Comparison of ENCODE assay signal across 12 mouse cellular contexts in the genomic region with DNA sequence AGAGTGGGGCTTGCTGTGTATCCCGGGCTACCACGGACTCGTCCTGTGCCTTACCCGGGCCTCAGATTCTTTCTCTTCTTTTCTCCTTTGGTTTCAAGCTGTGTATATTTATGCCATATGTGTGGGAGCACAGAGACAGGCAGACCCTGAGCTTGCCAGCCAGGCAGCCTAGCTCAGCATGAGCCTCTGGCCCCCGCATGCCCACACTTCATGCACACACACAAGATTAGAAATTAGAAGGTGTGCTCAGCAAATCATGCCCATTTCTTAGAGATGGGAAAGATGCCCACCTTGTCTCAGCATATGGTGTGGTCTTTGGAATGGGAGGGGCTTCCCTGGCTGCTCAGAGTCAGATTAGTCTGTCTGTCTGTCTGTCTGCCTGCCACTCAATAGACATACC. TPM values are rescaled to one million over a fixed set of nuclear protein-coding genes. Genes with fewer than 3 reads are reported as not detected.
DNase-seq lines count a peak whose midpoint lies in the region; ATAC-seq lines count a peak whose summit lies in the region.
"Had no signal": no experiment of that assay in that cellular context is flagged by ENCODE, and none has a peak within 500 bp of the region (broad histone marks: within the 10 kb centered on the region; RNA-seq: fewer than 3 reads in every experiment).

No protein-coding gene starts in this region.

- H3K4me1 ChIP-seq in forebrain, embryonic 16.5 days (replicated peaks; ENCODE audit: control insufficient read depth, insufficient read depth, low read length): peaks cover 13% of the 10 kb centered on the region
- H3K4me1 ChIP-seq in limb, embryonic 13.5 days: peaks cover 41% of the 10 kb centered on the region

- no peak overlapping the region for H3K4me2 ChIP-seq in forebrain, embryonic 16.5 days (ENCODE audit: low read length)
- no peak overlapping the region for H3K4me2 ChIP-seq in limb, embryonic 13.5 days (replicated peaks)

- H3K27ac ChIP-seq in forebrain, embryonic 16.5 days (ENCODE audit: low read length): peak overlapping the region; percentile 69
- peak overlapping the region; percentile 33; the same call in 1 of the 2 replicates for H3K27ac ChIP-seq in limb, embryonic 13.5 days
- H3K27ac ChIP-seq: kidney, postnatal 0 days had no signal

- ATAC-seq in forebrain, embryonic 16.5 days: peak; percentile 55; the same call in 1 of the 2 replicates
- no peak for ATAC-seq in limb, embryonic 13.5 days (ENCODE audit: low FRiP score, low read depth)

- DNase-seq in layer of hippocampus, adult 11-12 months (ENCODE audit: low spot score): peak; percentile 65
- DNase-seq in layer of hippocampus, postnatal 25 days (ENCODE audit: extremely low spot score in 1 of 2, low spot score in 1 of 2): no peak
- DNase-seq in layer of hippocampus, adult 8-10 months (ENCODE audit: low spot score in 2 of 2): peak; percentile 55 to 62
- DNase-seq in heart, postnatal 4 days: no peak
- no peak for DNase-seq in spleen, postnatal 14 days (ENCODE audit: low spot score in 2 of 2)
- DNase-seq: adrenal gland, adult 8-10 months; lung, adult 2 months; thymus, adult 18-20 months had no signal

- 61% methylated on average over 5 of the region's 5 CpGs for WGBS in forebrain, embryonic 16.5 days
- 83% methylated on average over 5 of the region's 5 CpGs for WGBS in limb, embryonic 13.5 days

- no peaks in the 10 kb centered on the region for H3K27me3 ChIP-seq in forebrain, embryonic 16.5 days (replicated peaks; ENCODE audit: control insufficient read depth, insufficient read depth, low read length)
- H3K27me3 ChIP-seq in limb, embryonic 13.5 days: no peaks in the 10 kb centered on the region

- H3K4me3 ChIP-seq in forebrain, embryonic 16.5 days (replicated peaks; ENCODE audit: low read length): no peak overlapping the region
- H3K4me3 ChIP-seq in limb, embryonic 13.5 days: no peak overlapping the region
- H3K4me3 ChIP-seq: erythroblast, embryonic 14.5 days had no signal

- peaks cover 11% of the 10 kb centered on the region for H3K36me3 ChIP-seq in forebrain, embryonic 16.5 days (ENCODE audit: control insufficient read depth, insufficient read depth)
- H3K36me3 ChIP-seq in limb, embryonic 13.5 days: peaks cover 41% of the 10 kb centered on the region

- H3K9me3 ChIP-seq in forebrain, embryonic 16.5 days (ENCODE audit: control insufficient read depth, low read length): no peaks in the 10 kb centered on the region
- H3K9me3 ChIP-seq in limb, embryonic 13.5 days: 0 out of 2 replicates have a peak, but pooled peaks cover 3% of the 10 kb centered on the region

- H3K9ac ChIP-seq in forebrain, embryonic 16.5 days (replicated peaks; ENCODE audit: low read depth, low read length): no peak overlapping the region
- H3K9ac ChIP-seq in limb, embryonic 13.5 days: no peak overlapping the region

RNA-seq across cellular contexts. Expression of a gene that starts 29.7 kb away (rescaled TPM):
- total RNA-seq in layer of hippocampus, postnatal 25 days (2021): 10 to 100 TPM; 18.6 to 24.1 TPM
- 14.8 and 16.9 TPM in 2 replicates for polyA plus RNA-seq in forebrain, embryonic 16.5 days (2015; fragmentation: Nextera tagmentation; extraction: Ambion mirVana)
- total RNA-seq in layer of hippocampus, adult 8-10 months (2022): 10 to 100 TPM; 22.8 to 30.2 (median 26.2) TPM
- polyA plus RNA-seq in limb, embryonic 13.5 days (2015; fragmentation: Nextera tagmentation; extraction: Ambion mirVana): 7.9 and 8.1 TPM in 2 replicates
- 1 to 10 TPM; 6.0 to 8.2 TPM for total RNA-seq in heart, postnatal 4 days (2021)

RNA-seq across cellular contexts. Expression of a gene that starts 32.8 kb away (rescaled TPM):
- total RNA-seq in layer of hippocampus, postnatal 25 days (2021): 10 to 100 TPM; 40.6 to 45.7 TPM
- polyA plus RNA-seq in forebrain, embryonic 16.5 days (2015; fragmentation: Nextera tagmentation; extraction: Ambion mirVana): 4.1 and 4.6 TPM in 2 replicates
- total RNA-seq in layer of hippocampus, adult 8-10 months (2022): 10 to 100 TPM; 45.5 to 49.7 (median 48.7) TPM
- 6.3 and 6.6 TPM in 2 replicates for polyA plus RNA-seq in limb, embryonic 13.5 days (2015; fragmentation: Nextera tagmentation; extraction: Ambion mirVana)
- 10 to 100 TPM; 18.2 to 19.0 TPM for total RNA-seq in heart, postnatal 4 days (2021)

Comparison
In these comparisons a context has a peak if more than half of its experiments do, and no peak if none do; other contexts are left out.
1. DNase-seq: peak in layer of hippocampus, adult 11-12 months (single experiment) and layer of hippocampus, adult 8-10 months (2 of 2); none in layer of hippocampus, postnatal 25 days (0 of 2), heart, postnatal 4 days (single experiment) and spleen, postnatal 14 days (0 of 2).